Mouse (Mus musculus) olfactory bulb, adult 2 months (tissue): ENCODE results near the gene Tex47.

Experiments
- CTCF ChIP-seq: fragments of 200-500 bp; IDR thresholded peaks from 2 replicates; pipeline ENCODE4 v1.5.1; 2012; ENCODE audit warnings: low read depth, mild to moderate bottlenecking, low read length, moderate library complexity; ENCODE audit not compliant: insufficient read depth
- POLR2A ChIP-seq: fragments of 200-500 bp; IDR thresholded peaks from 2 replicates; pipeline ENCODE4 v1.6.1; 2012; ENCODE audit warnings: mild to moderate bottlenecking, low read depth, low read length, moderate library complexity; ENCODE audit not compliant: insufficient read depth

DNA sequence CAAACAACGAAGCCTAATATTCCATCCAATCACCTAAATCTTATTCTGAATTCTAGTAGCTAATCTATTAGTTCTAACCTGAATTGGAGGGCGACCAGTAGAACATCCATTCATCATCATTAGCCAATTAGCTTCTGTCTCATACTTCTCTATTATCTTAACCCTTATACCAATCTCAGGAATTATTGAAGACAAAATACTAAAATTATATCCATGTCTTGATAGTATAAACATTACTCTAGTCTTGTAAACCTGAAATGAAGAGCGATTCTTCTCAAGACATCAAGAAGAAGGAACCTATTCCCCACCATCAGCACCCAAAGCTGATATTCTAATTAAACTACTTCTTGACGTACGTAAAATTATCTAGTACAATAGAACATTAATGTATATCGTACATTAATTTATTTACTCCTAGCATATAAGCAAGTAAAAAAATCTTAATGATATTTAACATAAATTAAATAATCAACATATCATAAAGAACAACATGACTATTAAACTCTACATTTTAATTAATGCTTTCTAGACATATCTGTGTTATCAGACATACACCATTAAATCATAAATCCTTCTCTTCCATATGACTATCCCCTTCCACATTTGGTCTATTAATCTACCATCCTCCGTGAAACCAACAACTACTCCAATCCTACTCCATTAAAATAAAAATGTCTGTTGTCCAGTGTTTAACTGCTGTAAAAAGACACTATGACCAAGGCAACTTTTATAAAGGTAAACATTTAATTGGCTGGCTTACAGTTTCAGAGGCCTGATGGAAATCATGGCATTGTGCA is 27.1 kb upstream of the Tex47 start:
- TF ChIP-seq CTCF (no peak), POLR2A (no peak)
